Mouse (Mus musculus): ENCODE results near the gene Bmp2.

GRCm38 (mm10) chr2:133525621-133526181, 26.3 kb upstream of the Bmp2 start:
- TF ChIP-seq CTCF (conservative IDR thresholded peaks at IDR 0.05 in 1 of 2, IDR thresholded peaks at IDR 0.05 in 1 of 2; ENCODE audit: low read depth in 2 of 2, low read length in 2 of 2) (no peak), USF1 (IDR thresholded peaks at IDR 0.05; ENCODE audit: low read depth, low read length) (no peak), MAX (IDR thresholded peaks at IDR 0.05; ENCODE audit: low read length) (no peak), SIN3A (IDR thresholded peaks at IDR 0.05; ENCODE audit: low read length) (no peak), TBP (conservative IDR thresholded peaks at IDR 0.05; ENCODE audit: low read depth, low read length) (no peak), KAT2A (IDR thresholded peaks at IDR 0.05; ENCODE audit: insufficient replicate concordance, low read length) (no peak), TCF12 (IDR thresholded peaks at IDR 0.05; ENCODE audit: low read depth, low read length) (no peak), POLR2A (IDR thresholded peaks at IDR 0.05; ENCODE audit: low read depth, low read length) (no peak), JUND (conservative IDR thresholded peaks at IDR 0.05; ENCODE audit: low read depth, low read length) (no peak), IRF4 (IDR thresholded peaks at IDR 0.05; ENCODE audit: low read depth, low read length) (no peak), EP300 (IDR thresholded peaks at IDR 0.05; ENCODE audit: low read length) (no peak)
